15 mouse cellular contexts compared by ENCODE assay signal in genomic region chr1:135128011-135128441, GRCm38 (mm10). TPM values are rescaled to one million over a fixed set of nuclear protein-coding genes. Genes with fewer than 3 reads are reported as not detected.
A peak's percentile ranks its signal among the peaks of the same experiment; 100 is the strongest.
DNase-seq lines count a peak whose midpoint lies in the region; ATAC-seq and TF ChIP-seq lines count a peak whose summit lies in the region.
"Had no signal": no experiment of that assay in that cellular context is flagged by ENCODE, and none has a peak within 500 bp of the region (broad histone marks: within the 10 kb centered on the region; RNA-seq: fewer than 3 reads in every experiment).

No protein-coding gene starts in this region.

- H3K27ac ChIP-seq in kidney, adult 2 months (ENCODE audit: insufficient read depth, low read depth, low read length), result no peak overlapping the region
- H3K27ac ChIP-seq in embryonic facial prominence, embryonic 14.5 days (replicated peaks; ENCODE audit: low read depth, low read length), result peak overlapping the region; percentile 88
- H3K27ac ChIP-seq in limb, embryonic 14.5 days (replicated peaks; ENCODE audit: low read depth, low read length), result peak overlapping the region; percentile 77
- H3K27ac ChIP-seq: left cerebral cortex, adult 2 months; midbrain, embryonic 13.5 days had no signal

- DNase-seq in kidney, adult 2 months, result peak; percentile 37
- no peak for DNase-seq in kidney, adult 8-10 months
- DNase-seq in embryonic facial prominence, embryonic 14.5 days (ENCODE audit: low spot score), result peak; percentile 89
- DNase-seq in limb, embryonic 14.5 days (ENCODE audit: low spot score), result peak; percentile 70
- no peak for DNase-seq in right cerebral cortex, postnatal 36 days (ENCODE audit: low spot score in 2 of 2)
- DNase-seq: kidney, postnatal 10 days; lung, embryonic 14.5 days had no signal

- no peak overlapping the region for H3K4me3 ChIP-seq in kidney, adult 2 months (ENCODE audit: insufficient read depth, low read depth, low read length)
- H3K4me3 ChIP-seq in embryonic facial prominence, embryonic 14.5 days (ENCODE audit: low read depth, low read length), result peak overlapping the region; percentile 12
- H3K4me3 ChIP-seq in limb, embryonic 14.5 days (replicated peaks; ENCODE audit: low read length), result no peak overlapping the region
- H3K4me3 ChIP-seq: left cerebral cortex, adult 2 months; midbrain, embryonic 13.5 days had no signal

- peak; percentile 7 for ATAC-seq in CD4-positive, CD25-positive, alpha-beta regulatory T cell, adult 4 months
- ATAC-seq in embryonic facial prominence, embryonic 14.5 days (ENCODE audit: low read depth), result peak; percentile 82
- ATAC-seq in limb, embryonic 14.5 days (ENCODE audit: low FRiP score, low read depth), result peak; percentile 83
- ATAC-seq in cerebellum, adult (ENCODE audit: insufficient number of reproducible peaks, low FRiP score, low TSS enrichment), result no peak
- ATAC-seq in megakaryocyte-erythroid progenitor cell, adult 5-6 weeks (replicated peaks; ENCODE audit: low FRiP score, low TSS enrichment, poor library complexity, severe bottlenecking), result no peak
- ATAC-seq: midbrain, embryonic 13.5 days had no signal

- TF ChIP-seq POLR2A in kidney, adult 2 months (IDR thresholded peaks at IDR 0.05; ENCODE audit: low read depth, low read length), result no peak
- no peak for TF ChIP-seq POLR2A in limb, embryonic 14.5 days (IDR thresholded peaks at IDR 0.05; ENCODE audit: borderline replicate concordance, extremely low read depth, insufficient read depth, insufficient read length)

- no peaks in the 10 kb centered on the region for H3K27me3 ChIP-seq in kidney, adult 2 months (replicated peaks; ENCODE audit: control insufficient read depth, insufficient read depth, low read length)
- H3K27me3 ChIP-seq in embryonic facial prominence, embryonic 14.5 days (replicated peaks; ENCODE audit: control insufficient read depth, insufficient read depth, low read length), result no peaks in the 10 kb centered on the region
- no peaks in the 10 kb centered on the region for H3K27me3 ChIP-seq in limb, embryonic 14.5 days (ENCODE audit: control insufficient read depth, insufficient read depth, low read length)
- H3K27me3 ChIP-seq: CH12.LX had no signal

- no peaks in the 10 kb centered on the region for H3K9me3 ChIP-seq in embryonic facial prominence, embryonic 14.5 days (ENCODE audit: control insufficient read depth, low read length)
- H3K9me3 ChIP-seq in limb, embryonic 14.5 days (ENCODE audit: control insufficient read depth, low read length), result no peaks in the 10 kb centered on the region
- H3K9me3 ChIP-seq: midbrain, embryonic 13.5 days had no signal

- no peaks in the 10 kb centered on the region for H3K4me1 ChIP-seq in kidney, adult 2 months (ENCODE audit: control insufficient read depth, insufficient read depth, low read length)
- peaks cover 39% of the 10 kb centered on the region for H3K4me1 ChIP-seq in embryonic facial prominence, embryonic 14.5 days (ENCODE audit: control insufficient read depth, insufficient read depth, low read length)
- peaks cover 35% of the 10 kb centered on the region for H3K4me1 ChIP-seq in limb, embryonic 14.5 days (ENCODE audit: control insufficient read depth, insufficient read depth, low read length)

- H3K36me3 ChIP-seq in kidney, adult 2 months (ENCODE audit: control insufficient read depth, insufficient read depth, low read length), result no peaks in the 10 kb centered on the region
- no peaks in the 10 kb centered on the region for H3K36me3 ChIP-seq in embryonic facial prominence, embryonic 14.5 days (ENCODE audit: control insufficient read depth, insufficient read depth, low read length)
- H3K36me3 ChIP-seq in limb, embryonic 14.5 days (ENCODE audit: control insufficient read depth, insufficient read depth, low read length), result no peaks in the 10 kb centered on the region
- H3K36me3 ChIP-seq: midbrain, embryonic 13.5 days had no signal

- 47% methylated on average over 6 of the region's 6 CpGs for WGBS in kidney, adult 2 months
- 23% methylated on average over 5 of the region's 6 CpGs for WGBS in embryonic facial prominence, embryonic 14.5 days
- WGBS in limb, embryonic 14.5 days, result 14% methylated on average over 4 of the region's 6 CpGs

- TF ChIP-seq CTCF in kidney, adult 2 months (conservative IDR thresholded peaks at IDR 0.05; ENCODE audit: insufficient read depth, insufficient read length, low read depth, low read length), result no peak

- H3K4me2 ChIP-seq in embryonic facial prominence, embryonic 14.5 days (ENCODE audit: low read depth, low read length), result peak overlapping the region; percentile 44
- no peak overlapping the region; the same call in 1 of the 2 replicates for H3K4me2 ChIP-seq in limb, embryonic 14.5 days (replicated peaks; ENCODE audit: low read depth, low read length, severe bottlenecking)
- H3K4me2 ChIP-seq: heart, embryonic 11.5 days; lung, embryonic 14.5 days; midbrain, embryonic 13.5 days had no signal

- peak overlapping the region; percentile 37 for H3K9ac ChIP-seq in embryonic facial prominence, embryonic 14.5 days (ENCODE audit: low read depth, low read length)
- H3K9ac ChIP-seq in limb, embryonic 14.5 days (ENCODE audit: low read depth, low read length, severe bottlenecking), result 0 out of 2 replicates have a peak overlapping the region, but pooled peaks have one; percentile 36
- H3K9ac ChIP-seq: lung, embryonic 14.5 days; midbrain, embryonic 13.5 days had no signal

RNA-seq across cellular contexts. Expression of gene Ptpn7, which starts 4.5 kb away (rescaled TPM):
- polyA plus RNA-seq in kidney, adult 2 months (2012; rRNA removed), result 0.73 and 2.5 TPM in 2 replicates
- 100 to 1,000 TPM; 166 to 302 TPM for polyA plus RNA-seq in CD4-positive, CD25-positive, alpha-beta regulatory T cell, adult 4 months (2017; shearing (Covaris generic))
- 2.1 and 2.7 TPM in 2 replicates for polyA plus RNA-seq in embryonic facial prominence, embryonic 14.5 days (2014; fragmentation: Nextera tagmentation; extraction: Ambion mirVana)
- polyA plus RNA-seq in limb, embryonic 14.5 days (2012; rRNA removed), result 3.6 and 3.9 TPM in 2 replicates
- polyA plus RNA-seq in limb, embryonic 14.5 days (2014; fragmentation: Nextera tagmentation; extraction: Ambion mirVana), result 3.1 and 4.2 TPM in 2 replicates
- 108 and 110 TPM in 2 replicates for total RNA-seq in megakaryocyte-erythroid progenitor cell, adult 5-6 weeks (2014; fragmentation: Nextera tagmentation)
- 68.5 and 93.7 TPM in 2 replicates for total RNA-seq in megakaryocyte-erythroid progenitor cell, adult 5-6 weeks (2017)

RNA-seq across cellular contexts. Expression of gene Arl8a, which starts 18.6 kb away (rescaled TPM):
- 95.2 and 107 TPM in 2 replicates for polyA plus RNA-seq in kidney, adult 2 months (2012; rRNA removed)
- 10 to 100 TPM; 11.5 to 13.8 TPM for polyA plus RNA-seq in CD4-positive, CD25-positive, alpha-beta regulatory T cell, adult 4 months (2017; shearing (Covaris generic))
- polyA plus RNA-seq in embryonic facial prominence, embryonic 14.5 days (2014; fragmentation: Nextera tagmentation; extraction: Ambion mirVana), result 73.8 and 74.7 TPM in 2 replicates
- 88.1 and 88.8 TPM in 2 replicates for polyA plus RNA-seq in limb, embryonic 14.5 days (2012; rRNA removed)
- 54.5 and 67.1 TPM in 2 replicates for polyA plus RNA-seq in limb, embryonic 14.5 days (2014; fragmentation: Nextera tagmentation; extraction: Ambion mirVana)
- 23.8 and 38.4 TPM in 2 replicates for total RNA-seq in megakaryocyte-erythroid progenitor cell, adult 5-6 weeks (2014; fragmentation: Nextera tagmentation)
- 7.9 and 14.8 TPM in 2 replicates for total RNA-seq in megakaryocyte-erythroid progenitor cell, adult 5-6 weeks (2017)

RNA-seq across cellular contexts. Expression of gene Lgr6, which starts 22.9 kb away (rescaled TPM):
- 0.42 and 0.75 TPM in 2 replicates for polyA plus RNA-seq in kidney, adult 2 months (2012; rRNA removed)
- polyA plus RNA-seq in CD4-positive, CD25-positive, alpha-beta regulatory T cell, adult 4 months (2017; shearing (Covaris generic)), result under 1 TPM in 1 of 2 experiments, not detected in 1; 0.08 TPM
- polyA plus RNA-seq in embryonic facial prominence, embryonic 14.5 days (2014; fragmentation: Nextera tagmentation; extraction: Ambion mirVana), result 7.0 and 7.5 TPM in 2 replicates
- 3.2 and 4.2 TPM in 2 replicates for polyA plus RNA-seq in limb, embryonic 14.5 days (2012; rRNA removed)
- 8.3 and 9.5 TPM in 2 replicates for polyA plus RNA-seq in limb, embryonic 14.5 days (2014; fragmentation: Nextera tagmentation; extraction: Ambion mirVana)
- not detected in 2 replicates for total RNA-seq in megakaryocyte-erythroid progenitor cell, adult 5-6 weeks (2014; fragmentation: Nextera tagmentation)
- total RNA-seq in megakaryocyte-erythroid progenitor cell, adult 5-6 weeks (2017), result not detected in 2 replicates
- total RNA-seq: neutrophil, adult 5-6 weeks had no signal

RNA-seq across cellular contexts. Expression of gene Gpr37l1, which starts 39.5 kb away (rescaled TPM):
- polyA plus RNA-seq in kidney, adult 2 months (2012; rRNA removed), result 0.75 and 0.98 TPM in 2 replicates
- not detected for polyA plus RNA-seq in CD4-positive, CD25-positive, alpha-beta regulatory T cell, adult 4 months (2017; shearing (Covaris generic))
- 0.34 and 0.47 TPM in 2 replicates for polyA plus RNA-seq in embryonic facial prominence, embryonic 14.5 days (2014; fragmentation: Nextera tagmentation; extraction: Ambion mirVana)
- 0.08 and 0.13 TPM in 2 replicates for polyA plus RNA-seq in limb, embryonic 14.5 days (2012; rRNA removed)
- 0.14 TPM in 1 of 2 replicates, not detected in the other for polyA plus RNA-seq in limb, embryonic 14.5 days (2014; fragmentation: Nextera tagmentation; extraction: Ambion mirVana)
- not detected in 2 replicates for total RNA-seq in megakaryocyte-erythroid progenitor cell, adult 5-6 weeks (2014; fragmentation: Nextera tagmentation)
- total RNA-seq in megakaryocyte-erythroid progenitor cell, adult 5-6 weeks (2017), result not detected in 2 replicates
- total RNA-seq: CH12.LX; neutrophil, adult 5-6 weeks had no signal
- polyA plus RNA-seq: heart, embryonic 11.5 days; lung, embryonic 14.5 days had no signal

Comparison
In these comparisons a context has a peak if more than half of its experiments do, and no peak if none do; other contexts are left out.
1. DNase-seq: peak in kidney, adult 2 months (single experiment), embryonic facial prominence, embryonic 14.5 days (single experiment) and limb, embryonic 14.5 days (single experiment); none in kidney, adult 8-10 months (0 of 2) and right cerebral cortex, postnatal 36 days (0 of 2).
2. ATAC-seq: peak in CD4-positive, CD25-positive, alpha-beta regulatory T cell, adult 4 months (single experiment), embryonic facial prominence, embryonic 14.5 days (single experiment) and limb, embryonic 14.5 days (single experiment); none in cerebellum, adult (single experiment) and megakaryocyte-erythroid progenitor cell, adult 5-6 weeks (single experiment).
3. RNA of gene Ptpn7, which starts 4.5 kb away (polyA plus RNA-seq): 166 to 302 TPM in CD4-positive, CD25-positive, alpha-beta regulatory T cell, adult 4 months; 3.1 to 4.2 TPM in limb, embryonic 14.5 days, 0.73 to 2.5 TPM in kidney, adult 2 months and 2.1 to 2.7 TPM in embryonic facial prominence, embryonic 14.5 days; every median in the first group is over 10 times any median in the second.